Comparison of ENCODE assay signal across 16 mouse cellular contexts in the genomic region with DNA sequence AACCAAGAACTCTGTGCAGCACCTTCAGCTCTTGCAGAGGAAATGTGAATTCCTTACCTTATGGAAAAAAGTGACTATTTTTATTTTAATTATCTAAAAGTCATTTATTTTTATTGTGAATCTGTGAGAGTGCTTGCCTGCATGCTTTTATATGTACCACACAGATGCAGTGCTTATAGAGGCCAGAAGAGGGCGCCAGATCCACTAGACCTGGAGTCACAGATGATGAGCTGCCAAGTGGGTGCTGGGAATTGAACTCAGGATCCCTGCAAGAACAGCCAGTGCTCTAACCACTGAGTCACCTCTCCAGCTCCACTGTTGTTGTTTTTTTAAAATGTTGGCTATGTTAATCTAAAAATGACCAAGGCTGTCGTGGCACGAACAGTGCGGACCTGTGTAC.
DNase-seq lines count a peak whose midpoint lies in the region; ATAC-seq and TF ChIP-seq lines count a peak whose summit lies in the region.
"Had no signal": no experiment of that assay in that cellular context is flagged by ENCODE, and none has a peak within 500 bp of the region (broad histone marks: within the 10 kb centered on the region; RNA-seq: fewer than 3 reads in every experiment).

No protein-coding gene starts in this region.

- no peak overlapping the region for H3K9ac ChIP-seq in hindbrain, postnatal 0 days (replicated peaks; ENCODE audit: low read length)
- H3K9ac ChIP-seq in hindbrain, embryonic 14.5 days: no peak overlapping the region
- no peak overlapping the region for H3K9ac ChIP-seq in lung, postnatal 0 days (replicated peaks; ENCODE audit: low read depth)
- H3K9ac ChIP-seq: embryonic facial prominence, embryonic 12.5 days; midbrain, embryonic 12.5 days; neural tube, embryonic 12.5 days had no signal

- DNase-seq in hindbrain, postnatal 0 days (ENCODE audit: low spot score): no peak
- DNase-seq in hindbrain, embryonic 14.5 days (ENCODE audit: low spot score): no peak
- no peak for DNase-seq in lung, postnatal 0 days (ENCODE audit: low spot score)
- no peak for DNase-seq in lung, postnatal 4 days
- peak; percentile 69 for DNase-seq in ES-CJ7 (ENCODE audit: low read depth, low spot score)
- no peak for DNase-seq in brain, embryonic 14.5 days (ENCODE audit: low read depth)
- no peak for DNase-seq in spleen, postnatal 4 days (ENCODE audit: low spot score in 2 of 2)
- no peak for DNase-seq in gastrocnemius, postnatal 14 days
- DNase-seq: cerebellum, adult 9-10 months; gastrocnemius, postnatal 10 days; kidney, adult 11 months; lung, adult 18-20 months had no signal

- WGBS in hindbrain, postnatal 0 days: 81% methylated on average over 4 of the region's 4 CpGs
- WGBS in hindbrain, embryonic 14.5 days: 81% methylated on average over 4 of the region's 4 CpGs
- WGBS in lung, postnatal 0 days: 82% methylated on average over 4 of the region's 4 CpGs

- H3K27me3 ChIP-seq in hindbrain, postnatal 0 days (ENCODE audit: insufficient read depth, low read length): no peaks in the 10 kb centered on the region
- H3K27me3 ChIP-seq in hindbrain, embryonic 14.5 days (ENCODE audit: control insufficient read depth, insufficient read depth, low read length): no peaks in the 10 kb centered on the region
- H3K27me3 ChIP-seq in lung, postnatal 0 days (replicated peaks; ENCODE audit: insufficient read depth, low read length): no peaks in the 10 kb centered on the region
- H3K27me3 ChIP-seq: embryonic facial prominence, embryonic 12.5 days; midbrain, embryonic 12.5 days; neural tube, embryonic 12.5 days had no signal

- H3K9me3 ChIP-seq in hindbrain, postnatal 0 days (ENCODE audit: low read length): no peaks in the 10 kb centered on the region
- peaks cover 5% of the 10 kb centered on the region; the same call in 1 of the 2 replicates for H3K9me3 ChIP-seq in hindbrain, embryonic 14.5 days (ENCODE audit: control insufficient read depth, low read length)
- no peaks in the 10 kb centered on the region for H3K9me3 ChIP-seq in lung, postnatal 0 days (ENCODE audit: low read length)
- H3K9me3 ChIP-seq: embryonic facial prominence, embryonic 12.5 days had no signal

- H3K36me3 ChIP-seq in hindbrain, postnatal 0 days (ENCODE audit: insufficient read depth, low read length): no peaks in the 10 kb centered on the region
- H3K36me3 ChIP-seq in hindbrain, embryonic 14.5 days (replicated peaks; ENCODE audit: control insufficient read depth, insufficient read depth): no peaks in the 10 kb centered on the region
- H3K36me3 ChIP-seq in lung, postnatal 0 days (ENCODE audit: insufficient read depth, low read length): no peaks in the 10 kb centered on the region
- H3K36me3 ChIP-seq: embryonic facial prominence, embryonic 12.5 days; midbrain, embryonic 12.5 days; neural tube, embryonic 12.5 days had no signal

- no peaks in the 10 kb centered on the region for H3K4me1 ChIP-seq in hindbrain, postnatal 0 days (ENCODE audit: insufficient read depth, low read length)
- H3K4me1 ChIP-seq in hindbrain, embryonic 14.5 days (replicated peaks; ENCODE audit: control insufficient read depth, insufficient read depth, low read length): no peaks in the 10 kb centered on the region
- H3K4me1 ChIP-seq in lung, postnatal 0 days (ENCODE audit: insufficient read depth, low read depth, low read length): no peaks in the 10 kb centered on the region
- H3K4me1 ChIP-seq: embryonic facial prominence, embryonic 12.5 days; midbrain, embryonic 12.5 days; neural tube, embryonic 12.5 days had no signal

- TF ChIP-seq EP300 in lung, postnatal 0 days (IDR thresholded peaks at IDR 0.05): no peak

- H3K27ac ChIP-seq in hindbrain, postnatal 0 days: no peak overlapping the region
- H3K27ac ChIP-seq in hindbrain, embryonic 14.5 days: no peak overlapping the region
- H3K27ac ChIP-seq in lung, postnatal 0 days (ENCODE audit: low read length): no peak overlapping the region
- H3K27ac ChIP-seq: embryonic facial prominence, embryonic 12.5 days; midbrain, embryonic 12.5 days; neural tube, embryonic 12.5 days had no signal

- no peak overlapping the region for H3K4me3 ChIP-seq in hindbrain, postnatal 0 days (ENCODE audit: low read length)
- H3K4me3 ChIP-seq in hindbrain, embryonic 14.5 days (replicated peaks; ENCODE audit: low read length): no peak overlapping the region
- H3K4me3 ChIP-seq in lung, postnatal 0 days (ENCODE audit: low read depth, low read length): no peak overlapping the region
- H3K4me3 ChIP-seq: embryonic facial prominence, embryonic 12.5 days; midbrain, embryonic 12.5 days; neural tube, embryonic 12.5 days had no signal

- TF ChIP-seq POLR2A in brain, embryonic 14.5 days (IDR thresholded peaks at IDR 0.05; ENCODE audit: borderline replicate concordance, extremely low read depth, insufficient read depth, insufficient read length, poor library complexity, severe bottlenecking): no peak

- no peak overlapping the region for H3K4me2 ChIP-seq in hindbrain, postnatal 0 days (ENCODE audit: low read depth, low read length)
- no peak overlapping the region for H3K4me2 ChIP-seq in hindbrain, embryonic 14.5 days (replicated peaks)
- H3K4me2 ChIP-seq in lung, postnatal 0 days (replicated peaks; ENCODE audit: low read depth, low read length): no peak overlapping the region
- H3K4me2 ChIP-seq: embryonic facial prominence, embryonic 12.5 days; heart, embryonic 11.5 days; midbrain, embryonic 12.5 days; neural tube, embryonic 12.5 days had no signal

- intact Hi-C loops in gastrocnemius, postnatal 14 days (cut with DNase I; ENCODE audit: low total_unique reads): no loop called here

- peak; percentile 36; the same call in 1 of the 2 replicates for TF ChIP-seq CTCF in hindbrain, postnatal 0 days (IDR thresholded peaks at IDR 0.05; ENCODE audit: low read depth)
- TF ChIP-seq CTCF in lung, postnatal 0 days (IDR thresholded peaks at IDR 0.05): peak; percentile 42
- peak; percentile 40 for TF ChIP-seq CTCF in brain, embryonic 14.5 days (IDR thresholded peaks at IDR 0.05; ENCODE audit: borderline replicate concordance, extremely low read depth, insufficient read depth, insufficient read length)

- ATAC-seq in hindbrain, postnatal 0 days: no peak
- no peak for ATAC-seq in hindbrain, embryonic 14.5 days (ENCODE audit: low FRiP score)
- no peak for ATAC-seq in lung, postnatal 0 days
